Mouse (Mus musculus): ENCODE measurements around the gene Aqp6. TPM values are rescaled to one million over a fixed set of nuclear protein-coding genes. Genes with fewer than 3 reads are reported as not detected.
A peak's percentile ranks its signal among the peaks of the same experiment; 100 is the strongest.

Gene Aqp6
- total RNA-seq (2022): not detected

DNA sequence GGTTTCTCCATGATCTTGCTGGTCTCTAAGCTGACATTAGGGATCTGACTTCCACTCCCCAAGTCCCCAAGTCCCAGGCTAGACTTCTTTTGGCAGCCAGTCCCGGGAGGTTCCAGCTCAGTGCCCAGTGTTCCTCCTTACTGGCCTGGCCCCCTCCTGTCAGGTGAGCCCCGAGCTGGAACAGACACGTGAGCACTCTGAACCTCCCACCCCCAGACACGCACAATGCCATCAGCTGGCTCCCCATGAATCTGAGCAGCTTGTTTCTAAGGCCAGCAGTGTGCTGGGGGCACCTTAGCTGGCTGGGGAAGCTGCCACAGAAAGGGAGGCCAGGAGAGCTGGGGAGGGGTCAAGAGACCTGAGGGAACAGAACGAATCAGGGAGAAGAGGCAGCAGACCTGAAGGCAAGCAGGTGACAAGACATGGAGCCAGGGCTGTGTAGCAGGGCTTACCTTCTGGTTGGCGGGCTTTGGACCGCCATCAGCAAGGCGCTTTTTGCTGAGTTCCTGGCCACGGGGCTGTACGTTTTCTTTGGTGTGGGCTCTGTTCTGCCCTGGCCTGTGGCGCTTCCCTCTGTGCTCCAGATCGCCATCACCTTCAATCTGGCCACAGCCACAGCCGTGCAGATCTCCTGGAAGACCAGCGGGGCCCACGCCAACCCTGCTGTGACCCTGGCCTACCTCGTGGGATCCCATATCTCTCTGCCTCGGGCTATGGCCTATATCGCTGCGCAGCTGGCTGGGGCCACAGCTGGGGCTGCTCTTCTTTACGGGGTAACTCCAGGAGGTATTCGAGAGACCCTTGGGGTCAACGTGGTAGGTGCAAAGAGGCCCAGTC, at the start of gene Aqp6:
Gene Aqp6 (plus strand): TSS at position 415 of the 837 bp plus-strand sequence.
- DNase-seq (ENCODE audit: low spot score in 2 of 2): no peak

DNA sequence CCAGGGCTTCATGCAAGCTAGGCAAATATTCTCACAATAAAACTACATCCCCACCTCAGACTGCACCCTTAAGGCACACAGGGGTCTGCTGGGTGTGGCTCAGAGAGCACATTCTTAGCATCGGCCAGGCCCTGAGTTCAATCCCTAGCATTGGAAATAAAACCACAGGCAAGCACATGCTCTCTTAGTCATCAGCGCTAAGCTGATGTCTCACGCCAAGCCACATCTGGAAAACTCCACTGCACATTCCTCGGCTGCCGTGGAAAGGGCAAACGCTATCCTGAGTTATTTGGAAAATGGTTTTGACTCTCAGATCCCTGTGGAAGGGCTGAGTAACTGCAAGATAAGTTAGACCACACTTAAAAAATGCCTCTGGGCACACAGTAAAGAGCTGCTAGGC, 47.4 kb upstream of the Aqp6 start:
- no peak for DNase-seq (ENCODE audit: low spot score in 2 of 2)

DNA sequence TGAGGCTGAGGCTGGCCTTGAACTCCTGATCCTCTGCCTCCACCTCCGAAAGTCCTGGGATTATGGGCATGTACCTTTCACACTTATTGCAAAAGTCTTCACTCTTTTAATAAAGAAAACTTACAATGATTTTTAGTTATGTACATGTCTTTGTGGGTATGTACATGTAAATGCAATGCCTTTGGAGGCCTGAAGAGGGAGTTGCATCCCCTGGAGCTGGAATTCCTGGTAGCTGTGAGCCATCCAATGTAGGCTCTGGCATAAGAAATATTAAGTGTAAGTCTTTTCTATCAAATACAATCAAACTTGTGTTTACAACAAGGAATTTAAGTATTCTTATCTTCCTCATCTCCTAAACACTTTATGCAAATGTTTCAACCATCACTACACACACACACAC, 42.3 kb upstream of the Aqp6 start:
- DNase-seq (ENCODE audit: low spot score in 2 of 2): no peak

DNA sequence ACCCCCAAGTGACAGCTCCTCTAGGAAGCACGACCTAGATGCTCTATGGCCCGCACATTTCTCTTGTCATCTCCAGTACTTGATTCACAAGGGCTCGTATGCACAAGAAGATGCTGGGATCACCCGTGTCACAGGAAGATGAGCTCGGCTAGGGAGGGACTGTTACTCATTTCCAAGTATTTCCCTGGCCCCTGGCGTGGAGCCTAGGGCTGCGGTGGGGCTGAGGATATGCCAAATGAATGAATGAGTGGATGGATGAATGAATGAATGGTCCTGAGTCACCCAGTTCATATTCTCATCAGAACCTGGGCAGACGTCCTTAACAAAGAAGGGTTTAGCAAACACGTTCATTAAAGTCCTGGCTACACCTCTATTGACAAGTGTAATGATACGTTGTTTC, 41.0 kb upstream of the Aqp6 start:
- no peak for DNase-seq (ENCODE audit: low spot score in 2 of 2)

DNA sequence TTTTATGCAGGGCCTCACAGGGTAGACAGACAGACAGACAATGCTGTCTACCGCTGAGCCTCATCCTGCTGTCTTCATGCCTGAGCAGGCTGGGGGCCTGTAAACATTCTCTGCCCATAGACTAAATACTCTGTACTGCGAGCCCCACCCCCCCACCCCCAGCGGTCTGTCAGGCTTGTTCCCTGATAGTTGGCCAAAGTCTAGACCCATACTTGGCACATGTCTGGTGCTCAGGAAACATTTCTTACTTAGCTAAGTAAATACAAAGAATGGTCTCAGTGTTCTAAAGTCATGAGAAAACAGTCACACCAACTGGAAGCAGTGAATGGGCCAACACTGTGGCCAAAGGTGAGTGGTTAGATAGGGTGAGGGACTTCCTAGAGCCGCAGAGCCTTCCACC, 33.8 kb upstream of the Aqp6 start:
- DNase-seq (ENCODE audit: low spot score in 2 of 2): no peak

DNA sequence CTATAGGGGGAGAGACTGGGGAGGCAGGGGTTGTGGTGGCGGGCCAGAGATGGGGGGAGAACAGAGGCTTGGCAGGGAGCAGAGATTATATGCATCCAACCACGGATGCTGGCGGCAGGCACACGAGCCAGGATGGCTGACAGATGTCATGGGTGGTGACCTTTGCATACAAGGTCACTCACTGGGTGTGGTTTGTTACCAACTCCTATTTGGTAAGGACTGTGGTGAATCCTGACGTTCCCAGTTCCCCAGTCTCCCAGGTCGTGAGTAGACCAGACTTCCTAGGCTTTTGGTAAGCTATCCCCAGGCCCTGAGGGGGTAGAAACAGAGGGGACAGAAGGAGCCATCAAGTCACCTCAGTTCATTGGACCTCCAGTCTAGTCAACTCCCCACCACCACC, 32.5 kb upstream of the Aqp6 start:
- DNase-seq (ENCODE audit: low spot score in 2 of 2): no peak

DNA sequence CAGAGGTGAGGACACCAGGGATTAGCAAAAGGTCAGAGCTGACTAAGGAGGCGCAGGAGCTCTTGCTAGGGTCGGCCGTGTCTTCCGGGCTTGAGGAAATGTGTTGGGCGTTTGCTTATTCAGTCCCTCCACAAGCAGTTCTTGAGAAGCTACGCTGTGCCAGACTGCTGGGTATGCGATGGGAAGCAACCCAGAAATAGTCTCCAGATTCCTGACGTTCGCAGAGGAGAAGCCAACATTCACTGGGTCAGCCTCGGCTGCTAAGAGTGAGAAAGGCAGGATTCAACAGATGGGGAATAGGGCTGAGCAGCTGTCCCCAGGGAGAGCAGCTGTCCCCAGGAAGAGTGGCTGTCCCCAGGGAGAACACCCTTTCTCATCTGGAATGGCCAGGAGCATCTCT, 32.1 kb upstream of the Aqp6 start:
- DNase-seq (ENCODE audit: low spot score in 2 of 2): no peak

DNA sequence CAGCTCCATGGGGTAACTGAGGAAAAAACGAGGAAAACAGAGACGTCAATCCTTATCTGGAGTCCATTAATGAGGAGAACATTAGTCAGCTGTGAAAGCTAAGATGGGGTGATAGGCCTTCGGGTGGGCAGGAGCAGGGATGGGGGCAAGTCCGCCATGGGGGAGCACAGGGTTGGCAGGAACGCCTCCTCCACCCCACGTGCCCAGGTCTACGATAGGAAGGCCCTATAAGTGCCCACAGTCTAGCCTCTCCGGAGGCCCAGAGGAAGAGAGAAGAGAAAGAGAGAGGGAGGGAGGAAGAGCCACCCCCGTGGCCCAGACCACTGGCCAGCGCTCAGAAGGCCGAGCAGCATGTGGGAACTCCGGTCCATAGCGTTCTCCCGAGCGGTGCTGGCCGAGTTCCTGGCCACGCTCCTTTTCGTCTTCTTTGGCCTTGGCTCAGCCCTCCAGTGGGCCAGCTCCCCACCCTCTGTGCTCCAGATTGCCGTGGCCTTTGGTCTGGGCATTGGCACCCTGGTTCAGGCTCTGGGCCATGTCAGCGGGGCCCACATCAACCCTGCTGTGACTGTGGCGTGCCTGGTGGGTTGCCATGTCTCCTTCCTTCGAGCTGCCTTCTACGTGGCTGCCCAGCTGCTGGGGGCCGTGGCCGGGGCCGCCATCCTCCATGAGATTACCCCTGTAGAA, 22.3 kb upstream of the Aqp6 start, which contains the start of gene Aqp2:
Gene Aqp2 (plus strand): TSS at position 254 of the 684 bp plus-strand sequence.
- DNase-seq (ENCODE audit: low spot score in 2 of 2): no peak

DNA sequence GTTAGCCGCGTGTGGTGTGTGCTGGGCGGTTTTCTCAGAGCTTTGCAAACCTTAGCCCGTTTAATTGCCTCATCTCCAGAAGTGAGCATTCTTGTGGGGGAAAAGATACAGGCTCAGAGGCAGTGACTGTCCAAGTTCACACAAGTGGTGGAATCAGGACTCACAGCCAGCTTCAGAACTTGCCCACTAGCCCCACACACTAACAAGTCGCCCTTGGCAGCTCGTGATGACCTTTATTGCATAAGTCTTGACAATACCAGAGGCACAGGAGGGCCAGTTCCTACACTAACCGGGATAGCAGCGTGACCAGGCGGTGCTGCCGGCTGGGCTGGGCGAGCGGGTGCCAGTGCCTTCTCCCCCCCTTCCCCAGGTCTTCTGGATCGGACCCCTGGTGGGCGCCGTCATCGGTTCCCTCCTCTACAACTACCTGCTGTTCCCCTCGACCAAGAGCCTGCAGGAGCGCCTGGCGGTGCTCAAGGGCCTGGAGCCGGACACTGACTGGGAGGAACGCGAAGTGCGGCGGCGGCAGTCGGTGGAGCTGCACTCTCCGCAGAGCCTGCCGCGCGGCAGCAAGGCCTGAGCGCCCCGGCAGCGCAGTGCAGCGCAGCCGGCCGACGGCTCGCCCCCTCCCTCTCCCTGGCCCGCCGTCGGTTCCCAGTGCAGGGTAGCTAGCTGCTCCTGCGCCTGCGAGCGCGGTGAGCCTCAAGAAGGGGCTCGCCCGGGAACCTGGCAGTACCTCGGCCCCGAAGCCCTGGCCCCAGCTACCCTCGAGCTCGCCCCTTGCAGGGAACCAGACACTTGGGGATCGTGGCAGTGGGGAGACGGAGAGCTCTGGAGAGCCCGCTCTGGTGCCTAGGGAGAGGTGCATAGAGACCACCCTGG, 17.5 kb upstream of the Aqp6 start:
- no peak for DNase-seq (ENCODE audit: low spot score in 2 of 2)

DNA sequence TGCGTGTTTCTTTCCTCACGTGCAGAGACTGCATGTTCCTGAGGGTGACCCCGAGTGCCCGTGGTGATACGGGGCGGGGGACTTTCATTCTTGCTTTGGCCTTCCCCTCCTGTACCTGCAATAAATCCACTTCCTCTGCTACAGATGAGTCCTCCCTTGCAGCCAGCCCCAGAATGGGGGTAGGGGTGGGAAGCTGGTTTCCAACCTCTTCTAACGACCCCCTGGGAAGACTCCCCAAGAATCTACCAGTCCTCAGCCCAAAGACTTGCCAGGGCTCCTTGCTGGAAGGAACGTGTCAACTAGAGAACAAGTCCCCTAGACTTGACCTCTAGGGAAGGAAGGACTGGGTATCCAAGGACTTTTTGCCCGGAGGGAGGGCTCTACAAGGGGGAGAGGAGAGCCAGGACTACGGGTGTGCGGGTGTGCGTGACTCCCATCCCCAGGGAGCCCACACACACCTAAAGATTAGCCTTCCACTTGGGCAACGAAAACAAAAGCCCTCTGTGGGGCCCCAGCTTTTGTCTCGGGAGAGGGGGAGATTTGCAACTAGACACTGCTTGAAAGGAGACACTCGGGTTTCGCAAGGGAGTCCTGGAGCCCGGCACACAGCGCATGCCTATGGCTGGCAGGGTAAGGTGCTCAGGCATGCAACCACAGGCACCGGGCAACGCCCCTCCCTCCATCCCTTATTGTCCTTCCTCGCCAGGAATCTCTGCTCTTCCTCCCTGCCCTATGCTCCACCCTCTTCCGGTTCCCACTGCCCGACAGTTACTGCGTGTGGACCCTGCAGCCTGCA, 16.6 kb upstream of the Aqp6 start:
- no peak for DNase-seq (ENCODE audit: low spot score in 2 of 2)

DNA sequence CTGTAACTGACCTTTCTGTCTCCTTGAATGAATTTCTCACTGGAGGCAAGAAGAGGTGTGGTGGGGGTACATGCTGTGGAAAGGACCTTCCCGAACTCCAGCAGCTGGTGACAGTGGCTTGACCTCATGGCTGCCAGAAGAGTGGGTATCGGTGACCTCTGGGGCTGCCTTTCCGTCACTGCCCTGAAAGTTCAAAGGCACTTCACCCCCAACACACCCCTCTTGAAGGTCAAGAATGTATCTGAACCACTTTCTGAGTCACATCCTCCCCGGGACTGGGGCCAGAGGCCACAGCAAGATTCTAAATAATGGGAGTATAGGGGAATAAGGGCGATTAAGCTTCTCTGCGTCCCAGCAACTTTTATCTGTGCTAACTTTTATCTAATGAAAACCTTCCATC, 15.5 kb upstream of the Aqp6 start:
- no peak for DNase-seq (ENCODE audit: low spot score in 2 of 2)

DNA sequence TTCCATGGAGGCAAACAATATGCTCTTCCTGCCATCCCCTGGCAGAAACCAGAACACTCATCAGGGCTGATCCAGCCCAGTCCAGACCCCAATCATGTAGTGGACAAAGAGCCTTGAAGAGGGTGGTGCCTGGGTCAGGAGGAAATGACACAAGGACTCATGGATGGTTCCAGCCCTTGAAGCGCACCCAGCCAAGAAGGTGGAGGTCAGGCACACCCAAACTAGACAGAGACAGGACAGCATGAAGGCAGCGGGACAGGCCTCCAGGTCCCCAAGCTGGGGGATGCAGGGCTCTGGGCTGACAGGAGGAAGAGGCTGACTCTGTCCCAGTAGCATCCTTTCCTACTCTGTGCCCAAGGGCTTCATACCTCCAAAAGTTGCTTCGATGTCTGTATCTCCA, 14.7 kb upstream of the Aqp6 start:
- DNase-seq (ENCODE audit: low spot score in 2 of 2): no peak

DNA sequence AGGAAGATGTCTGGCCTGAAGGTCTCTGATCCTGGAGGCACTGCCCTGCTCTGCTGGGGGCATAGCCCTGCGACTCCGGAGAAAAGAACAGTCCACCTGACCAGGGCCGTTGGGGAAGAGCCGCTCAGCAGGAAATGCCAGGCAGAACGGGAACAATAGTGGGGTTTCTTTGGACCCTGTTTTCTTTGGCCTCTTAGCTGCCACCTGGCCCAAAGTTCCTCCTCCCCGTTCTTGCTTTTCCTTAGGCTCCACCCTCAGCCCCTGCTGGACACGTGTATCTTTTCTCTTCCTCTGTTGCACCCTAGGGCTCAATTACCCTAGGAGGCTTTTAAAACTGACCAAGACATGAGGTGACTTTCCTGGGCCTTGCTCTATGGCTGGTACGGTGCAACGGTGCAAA, 12.0 kb upstream of the Aqp6 start:
- no peak for DNase-seq (ENCODE audit: low spot score in 2 of 2)

DNA sequence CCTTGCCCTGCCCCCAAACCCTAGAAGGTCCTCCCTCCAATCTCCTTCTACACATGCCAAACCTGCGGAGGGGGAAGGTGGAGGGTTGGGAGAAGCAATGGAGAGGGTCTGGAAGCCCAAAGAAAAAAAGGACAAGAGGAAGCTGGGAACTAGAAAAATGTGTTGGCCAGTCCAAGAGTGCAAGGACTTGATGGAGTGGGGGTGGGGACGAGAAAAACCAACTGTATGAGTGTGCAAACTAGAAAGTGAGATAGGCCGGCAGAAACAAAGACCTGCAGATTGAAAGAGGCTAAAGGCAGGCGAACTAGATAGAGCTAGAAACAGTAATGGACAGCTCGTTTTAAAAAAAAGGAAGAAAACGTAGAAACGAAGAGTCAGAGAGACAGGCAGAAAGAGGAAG, 11.5 kb upstream of the Aqp6 start:
- DNase-seq (ENCODE audit: low spot score in 2 of 2): no peak

DNA sequence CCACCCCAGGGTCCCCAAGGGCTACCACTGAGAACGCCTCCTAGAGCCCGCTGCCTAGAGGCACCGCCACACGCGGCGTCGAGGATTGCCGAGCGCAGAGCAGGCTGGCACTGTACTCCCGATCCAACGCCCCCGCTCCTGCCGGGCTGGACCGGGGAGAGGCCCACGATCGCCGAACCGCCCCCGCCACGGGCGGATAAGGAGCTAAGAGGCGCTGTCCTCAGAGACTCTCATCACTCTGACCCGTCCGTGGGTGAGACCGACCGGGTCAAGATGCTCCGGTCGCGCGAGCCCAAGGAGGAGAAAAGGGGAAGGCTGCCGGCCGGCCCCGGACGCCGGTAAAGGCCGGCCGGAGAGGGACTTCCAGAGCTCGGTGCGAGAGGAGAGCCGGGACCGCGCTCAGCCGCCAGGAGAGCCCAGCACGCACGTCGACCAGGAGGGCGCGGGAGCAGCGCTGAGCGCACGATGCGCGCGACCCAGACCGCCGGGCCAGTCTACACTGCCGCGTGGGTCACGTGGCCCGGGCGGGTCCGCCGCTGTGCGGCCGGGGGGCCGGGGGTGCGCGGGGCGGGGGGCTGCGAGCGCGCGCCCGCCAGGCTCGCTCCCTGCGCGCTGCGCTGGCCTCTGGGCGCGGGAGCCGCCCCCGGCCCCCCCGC, 10.6 kb upstream of the Aqp6 start, which contains the start of gene Aqp5:
Gene Aqp5 (plus strand): TSS at position 354 of the 656 bp plus-strand sequence.
- no peak for DNase-seq (ENCODE audit: low spot score in 2 of 2)

DNA sequence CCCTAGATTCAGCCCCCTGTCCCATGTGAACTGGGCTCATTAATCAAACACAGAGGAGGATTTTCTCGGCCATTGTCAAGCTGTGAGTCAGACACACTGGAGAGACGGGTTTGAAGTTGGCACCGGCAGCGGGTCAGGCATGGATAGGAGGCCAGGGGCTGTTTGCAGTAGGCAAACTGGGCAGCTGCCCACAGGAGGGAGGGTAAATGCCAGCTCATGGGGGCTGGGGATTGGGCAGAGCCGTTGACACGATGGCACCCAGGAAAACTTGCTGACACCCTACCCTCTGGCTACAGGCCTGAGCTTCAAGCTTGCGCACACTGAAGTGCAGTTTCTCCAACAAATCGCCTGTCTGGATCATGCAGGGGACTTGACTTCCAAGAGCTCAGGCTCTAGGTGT, 9.0 kb upstream of the Aqp6 start:
- DNase-seq (ENCODE audit: low spot score in 2 of 2): no peak

DNA sequence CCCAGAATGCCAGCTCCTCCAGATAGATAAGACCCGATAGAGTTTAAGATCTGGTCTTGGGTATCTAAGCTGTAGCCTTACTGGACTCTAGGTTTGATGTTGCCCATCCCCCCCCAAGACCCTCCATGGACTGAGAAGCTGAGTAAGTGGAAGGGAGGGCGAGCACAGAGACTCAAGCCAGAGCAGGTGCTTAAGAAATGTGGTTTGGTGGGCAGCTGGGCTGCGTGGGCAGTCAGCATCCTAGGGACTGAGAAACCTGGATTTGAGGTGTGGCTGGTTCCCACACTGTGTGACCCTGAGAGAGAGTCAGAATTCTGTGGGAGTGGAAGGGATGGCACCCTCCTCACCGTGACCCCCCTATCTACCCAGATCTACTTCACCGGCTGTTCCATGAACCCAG, 8.3 kb upstream of the Aqp6 start:
- no peak for DNase-seq (ENCODE audit: low spot score in 2 of 2)

DNA sequence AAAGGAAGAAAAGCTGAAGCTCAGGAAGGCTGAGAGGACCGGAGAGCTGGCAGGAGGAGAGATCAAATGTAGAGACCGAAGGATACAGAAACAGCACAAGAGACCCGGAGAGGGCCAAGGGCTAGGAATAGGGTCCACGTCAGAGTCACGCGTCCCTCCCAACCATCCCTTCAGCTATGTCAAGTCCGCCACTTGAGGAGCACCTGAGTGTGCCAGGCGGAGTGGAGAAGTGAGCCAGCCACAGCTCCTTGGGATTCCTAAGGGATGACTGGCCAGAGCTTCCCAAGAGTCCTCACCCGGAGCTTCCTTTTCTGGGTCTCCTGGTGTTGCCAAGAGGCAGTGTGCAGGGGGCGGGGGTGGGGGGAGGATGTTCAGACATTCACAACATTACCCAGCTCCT, 6.2 kb upstream of the Aqp6 start:
- DNase-seq (ENCODE audit: low spot score in 2 of 2): no peak

DNA sequence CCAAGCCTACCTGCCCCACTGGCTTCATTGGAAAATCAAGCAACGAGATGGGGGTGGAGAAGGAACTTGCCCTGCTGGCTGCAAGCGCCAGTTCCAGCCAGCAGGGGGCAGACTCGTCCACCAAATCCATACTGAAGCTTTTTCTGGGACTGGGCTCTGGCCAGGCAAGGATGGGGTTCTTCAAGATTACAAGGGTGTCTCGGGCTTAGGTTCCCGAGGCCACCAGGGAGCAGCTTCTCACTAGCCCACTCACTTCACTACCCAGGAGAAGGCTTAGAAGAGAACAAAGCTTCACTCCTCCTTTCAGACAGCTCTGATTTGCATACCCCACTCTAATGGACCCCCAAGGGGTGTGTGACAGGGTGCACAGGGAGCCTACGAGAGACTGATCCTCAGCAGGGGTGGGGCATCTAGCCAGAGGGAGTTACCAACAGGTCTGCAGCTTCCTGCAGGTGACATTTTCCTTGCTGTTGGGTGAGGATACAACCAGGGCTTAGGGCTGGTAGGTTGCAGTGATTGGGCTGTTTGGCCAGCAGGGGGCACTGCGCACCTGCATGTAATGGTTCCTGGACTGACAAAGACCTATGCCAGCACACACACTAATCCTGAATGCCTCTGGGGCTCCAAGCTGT, 5.0 kb upstream of the Aqp6 start:
- peak; percentile 52 to 65 for DNase-seq (ENCODE audit: low spot score in 2 of 2)

DNA sequence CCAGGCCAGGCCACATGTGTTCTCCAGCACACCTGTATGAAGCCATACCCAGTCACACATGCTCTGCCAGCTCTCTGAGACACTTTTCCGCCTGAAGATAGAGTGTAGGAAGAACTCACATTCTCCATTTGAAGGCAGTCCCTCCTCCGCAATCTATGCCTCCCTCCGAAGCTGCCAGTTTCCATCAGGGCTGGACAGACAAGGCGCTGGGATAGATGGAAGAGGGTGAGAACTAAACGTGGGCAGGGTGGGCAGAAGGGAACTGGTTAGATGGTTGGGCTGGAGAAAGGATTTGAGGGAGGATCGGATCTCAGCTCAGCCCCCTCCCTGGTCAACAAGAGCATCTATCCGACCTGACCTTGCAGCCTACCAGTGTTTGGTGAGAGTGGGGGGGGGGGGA, 4.4 kb upstream of the Aqp6 start:
- no peak for DNase-seq (ENCODE audit: low spot score in 2 of 2)
